Mouse (Mus musculus) ovary, postnatal 14 days (tissue): Measurements from ENCODE around the gene Vangl1.
A peak's percentile ranks its signal among the peaks of the same experiment; 100 is the strongest.
"Not testable (repeated sequence)": the region's sequence is repeated elsewhere in the genome, so short reads cannot be mapped to it uniquely, and the experiment has no call there.

Experiments
- DNase-seq: peaks from one replicate; pipeline ENCODE4 v3.0.0; 2022; ENCODE audit warnings: low spot score

Gene Vangl1

GRCm38 (mm10) chr3:102169197-102169905 is 35.1 kb downstream of the Vangl1 start:
- DNase-seq, result peak; percentile 89

GRCm38 (mm10) chr3:102167555-102168210 is 36.8 kb downstream of the Vangl1 start:
- DNase-seq, result no peak

DNA sequence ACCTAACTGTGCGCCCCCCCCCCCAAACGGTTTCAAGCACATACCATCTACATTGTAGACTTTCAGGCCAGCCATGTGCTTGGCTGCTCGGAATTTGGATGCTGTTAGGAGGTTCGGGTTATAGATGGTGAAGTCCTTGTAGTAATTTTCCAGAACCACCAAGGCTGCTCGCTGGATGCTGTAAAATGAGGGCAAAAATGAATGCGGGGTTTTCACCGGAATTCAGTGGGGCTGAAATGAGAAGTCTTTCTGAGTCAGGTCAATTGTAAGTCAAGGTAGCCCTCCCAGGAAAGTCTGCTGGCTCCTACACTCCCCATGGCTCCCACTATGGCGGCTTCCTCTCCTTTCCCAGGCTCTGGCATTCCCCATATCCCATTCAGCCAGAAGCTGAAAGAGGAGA is 37.7 kb downstream of the Vangl1 start:
- DNase-seq, result no peak

DNA sequence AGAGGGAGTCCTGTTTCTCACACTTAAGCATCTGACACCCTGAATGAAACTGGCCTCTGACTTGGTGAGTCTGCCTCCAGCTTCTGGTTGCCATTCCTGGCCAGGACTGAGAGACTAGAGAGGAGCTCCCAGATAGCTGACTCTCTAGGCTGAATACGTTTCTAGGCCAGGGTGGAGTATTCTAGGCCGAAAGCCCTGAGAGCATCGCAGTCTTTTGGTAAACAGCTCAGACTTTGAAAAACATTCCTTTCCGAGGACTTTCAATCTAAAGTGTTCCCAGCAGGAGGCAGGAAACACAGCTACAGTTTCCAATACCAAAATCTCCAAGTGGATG is 38.2 kb downstream of the Vangl1 start:
- no peak for DNase-seq

DNA sequence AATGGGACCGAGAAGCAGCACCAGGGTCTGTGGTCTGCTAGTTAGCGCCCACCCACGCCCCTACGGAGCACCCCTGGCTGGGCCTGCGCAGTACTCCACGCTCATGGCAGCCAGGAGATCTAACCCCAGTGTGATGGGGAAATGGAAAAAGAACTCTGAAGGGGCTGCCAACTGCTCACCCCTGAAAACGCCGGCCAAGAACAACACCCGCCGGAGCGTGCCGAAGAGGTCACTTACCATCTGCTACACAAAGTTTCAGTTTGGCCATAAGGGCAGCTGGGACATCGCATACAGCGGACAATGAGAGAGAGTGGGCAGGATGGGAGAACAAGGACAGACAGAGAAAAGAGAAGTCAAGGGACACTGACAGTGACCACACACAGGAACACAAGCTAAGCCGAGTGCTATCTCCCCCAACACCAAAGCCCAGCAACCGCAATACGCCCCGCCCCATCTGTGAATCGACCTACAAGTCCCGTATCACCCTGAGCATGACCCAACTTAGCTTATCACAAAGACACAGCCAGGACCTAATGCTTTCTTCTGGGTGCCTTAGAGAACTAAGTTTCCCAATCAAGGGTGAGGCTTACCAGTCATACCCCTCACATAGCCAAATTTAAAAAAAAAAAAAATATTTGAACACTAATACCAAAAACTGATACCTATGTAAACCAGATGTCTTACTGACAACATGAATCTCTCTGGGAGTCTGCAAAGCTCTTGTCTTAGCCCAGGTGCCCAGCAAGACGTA is 38.8 kb downstream of the Vangl1 start:
- DNase-seq, result no peak

DNA sequence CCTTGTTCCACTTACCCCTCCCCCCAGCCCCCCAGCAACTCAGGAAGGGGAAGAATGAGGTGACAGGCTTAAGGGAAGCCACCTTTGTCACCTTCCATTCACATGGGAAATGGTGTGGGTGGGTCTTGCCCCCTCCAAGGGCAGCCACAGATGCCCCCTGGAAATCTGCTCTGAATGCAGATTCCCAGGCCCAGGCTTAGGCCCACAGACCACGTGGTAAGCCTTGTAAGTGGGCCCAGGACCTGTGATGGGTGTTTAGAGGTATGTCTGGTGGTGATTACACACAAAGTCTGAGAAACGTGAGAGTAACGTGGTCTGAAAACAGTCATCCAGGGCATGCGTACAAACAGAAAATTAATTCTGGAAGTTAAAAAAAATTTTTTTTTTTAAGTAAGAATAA is 39.6 kb downstream of the Vangl1 start:
- DNase-seq, result no peak

GRCm38 (mm10) chr3:102163861-102164260 is 40.6 kb downstream of the Vangl1 start:
- DNase-seq, result not testable (repeated sequence)

- DNase-seq, result peak; percentile 63
Measured at GRCm38 (mm10) chr3:102159423-102160325, 44.8 kb downstream of the Vangl1 start.

DNA sequence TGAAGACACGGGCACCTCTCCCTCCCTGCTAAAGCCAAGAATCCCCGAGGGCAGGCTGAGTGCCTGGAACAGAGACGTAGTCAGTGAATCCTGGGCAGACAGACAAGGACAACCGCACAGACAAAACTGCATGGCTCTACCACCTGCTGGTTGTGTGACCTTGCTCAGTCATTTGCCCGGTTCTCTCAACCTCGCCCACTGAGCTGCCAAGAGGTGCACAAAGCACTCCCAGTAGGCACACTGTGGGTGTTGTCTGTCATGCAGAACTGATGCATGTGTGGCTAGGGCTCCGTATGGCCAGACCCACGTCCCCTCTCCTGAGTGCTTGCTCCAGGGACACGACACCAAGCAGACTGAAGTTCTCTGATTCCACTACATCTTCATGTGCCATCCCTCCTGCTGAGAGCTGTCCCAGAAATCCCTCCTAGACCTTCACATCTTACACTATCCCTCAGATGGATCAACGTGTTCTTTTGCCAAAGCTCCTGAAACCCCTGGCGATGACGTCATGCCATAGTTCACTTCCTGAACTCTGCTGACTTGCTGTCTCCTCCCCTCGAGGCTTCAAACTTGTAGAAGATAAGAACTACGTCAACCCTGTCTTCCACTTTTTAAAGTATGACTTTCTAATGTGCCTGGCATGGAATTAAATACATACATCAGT is 45.6 kb downstream of the Vangl1 start:
- DNase-seq, result no peak

DNA sequence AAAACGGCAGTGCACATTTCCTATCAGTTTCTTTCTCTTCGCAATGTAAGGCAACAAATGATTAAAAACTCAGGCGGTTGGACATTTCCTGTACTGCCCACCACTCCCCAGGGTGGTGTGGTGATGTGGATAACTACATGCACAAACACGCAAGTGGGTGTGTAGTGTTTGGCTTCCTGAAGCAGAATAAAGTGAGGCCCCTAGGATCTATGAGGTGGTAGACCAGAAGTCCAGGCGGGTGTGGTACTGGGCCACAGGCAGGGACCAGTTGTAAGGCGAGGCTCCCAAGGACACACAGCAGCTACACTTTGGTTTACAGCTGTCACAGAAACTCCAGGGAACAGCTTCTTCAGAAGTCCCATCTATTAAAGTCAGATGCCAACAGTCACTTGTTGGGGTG is 46.8 kb downstream of the Vangl1 start:
- no peak for DNase-seq

- no peak for DNase-seq
Measured at GRCm38 (mm10) chr3:102156737-102157136, 47.8 kb downstream of the Vangl1 start.

GRCm38 (mm10) chr3:102154107-102154506 is 50.4 kb downstream of the Vangl1 start:
- DNase-seq, result no peak

DNA sequence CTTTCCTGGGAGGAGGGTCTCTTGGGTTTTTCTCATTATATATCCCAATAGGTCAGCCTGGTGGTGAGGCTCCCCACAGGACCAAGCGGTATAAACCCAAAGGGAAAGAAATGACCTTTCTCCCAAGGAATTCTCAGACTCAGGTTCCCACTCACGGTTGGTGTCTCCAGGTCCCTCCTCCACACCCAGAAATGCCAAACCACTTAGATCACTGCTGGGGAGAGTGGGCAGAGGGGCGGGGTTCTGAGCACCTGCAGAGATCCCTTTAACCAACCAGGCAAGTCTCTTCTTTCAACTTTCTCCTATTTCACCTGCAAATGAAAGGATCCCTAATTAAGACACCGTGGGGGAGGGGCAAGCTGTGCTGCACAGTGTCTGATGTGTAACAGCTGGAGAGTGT is 51.6 kb downstream of the Vangl1 start:
- peak; percentile 12 for DNase-seq

GRCm38 (mm10) chr3:102152471-102152870 is 52.0 kb downstream of the Vangl1 start:
- DNase-seq, result no peak

- no peak for DNase-seq
Measured at GRCm38 (mm10) chr3:102151850-102152249, 52.6 kb downstream of the Vangl1 start.

DNA sequence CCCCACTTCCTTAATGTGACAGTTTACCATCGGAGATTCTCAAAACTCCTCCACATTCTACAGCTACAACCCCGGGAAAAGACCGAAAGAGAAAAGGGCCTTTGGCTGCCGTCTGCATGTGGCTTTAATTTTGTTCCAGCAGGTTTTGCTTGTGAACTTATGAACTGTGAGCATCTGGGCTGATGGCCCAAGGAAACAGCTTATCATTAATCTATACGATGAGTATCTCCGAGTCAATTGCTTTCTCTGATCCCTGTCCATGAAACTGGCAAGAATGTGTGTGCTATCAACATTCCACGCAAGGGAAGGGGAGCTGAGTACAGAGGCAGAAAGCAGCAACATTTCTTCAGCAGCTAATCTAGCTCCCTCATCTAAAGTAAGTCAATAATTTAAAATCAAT is 54.6 kb downstream of the Vangl1 start:
- DNase-seq, result no peak

DNA sequence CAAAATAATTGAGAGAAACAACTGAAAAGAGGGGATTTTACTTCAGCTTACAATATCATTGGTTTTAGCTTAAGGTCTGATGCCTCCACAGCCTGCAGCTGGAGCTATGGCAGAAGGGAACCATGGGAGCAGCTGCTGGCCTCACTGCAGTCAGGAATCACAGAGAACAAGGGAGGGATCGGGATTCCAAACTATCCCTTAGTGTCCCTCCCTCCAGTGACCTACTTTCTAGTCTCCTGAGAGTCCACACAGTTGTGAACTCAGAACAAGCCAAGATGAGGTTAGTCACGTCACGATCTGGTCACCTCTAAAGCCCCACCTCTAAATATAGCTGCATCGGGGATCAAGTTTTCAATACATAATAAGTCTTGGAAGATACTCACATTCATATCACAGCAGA is 57.3 kb downstream of the Vangl1 start:
- DNase-seq, result no peak

- no peak for DNase-seq
Measured at GRCm38 (mm10) chr3:102146428-102146827, 58.1 kb downstream of the Vangl1 start.

- no peak for DNase-seq
Measured at GRCm38 (mm10) chr3:102145645-102146386, 58.7 kb downstream of the Vangl1 start.

- DNase-seq, result no peak
Measured at GRCm38 (mm10) chr3:102144401-102144800, 60.1 kb downstream of the Vangl1 start.

DNA sequence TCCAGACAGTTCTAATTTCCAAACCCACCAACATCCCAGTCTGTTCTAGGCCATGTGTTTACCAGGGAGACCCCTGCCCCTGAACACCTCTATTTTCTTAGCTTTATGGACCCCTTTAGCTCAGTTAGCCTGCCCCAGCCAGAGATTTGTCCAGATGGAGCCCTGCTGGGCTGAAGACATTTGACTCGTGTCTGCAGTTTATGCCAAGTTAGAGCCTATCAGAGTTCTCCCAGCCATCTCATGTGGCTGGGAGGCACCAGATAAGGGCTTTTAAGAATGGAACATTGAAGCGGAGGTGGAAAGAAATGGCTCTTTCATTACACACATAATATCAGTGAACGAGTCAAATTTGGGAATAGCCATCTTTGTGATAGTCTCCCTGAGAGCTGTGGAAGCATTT is 61.0 kb downstream of the Vangl1 start:
- DNase-seq, result no peak
